Mouse (Mus musculus) adrenal gland, adult (tissue): Measurements from ENCODE around the gene Cckar.

Experiments
- DNase-seq, 2 experiments: peaks; one replicate each; pipeline ENCODE4 v3.0.0; 2022 to 2023; ENCODE audit warnings: low spot score in 1 of 2; ENCODE audit not compliant: inconsistent age in 2 of 2

The Cckar gene

GRCm38 (mm10) chr5:53707235-53708177 lies at the start of gene Cckar:
Cckar (minus strand) TSS chr5:53707705.
- DNase-seq: no peak

DNA sequence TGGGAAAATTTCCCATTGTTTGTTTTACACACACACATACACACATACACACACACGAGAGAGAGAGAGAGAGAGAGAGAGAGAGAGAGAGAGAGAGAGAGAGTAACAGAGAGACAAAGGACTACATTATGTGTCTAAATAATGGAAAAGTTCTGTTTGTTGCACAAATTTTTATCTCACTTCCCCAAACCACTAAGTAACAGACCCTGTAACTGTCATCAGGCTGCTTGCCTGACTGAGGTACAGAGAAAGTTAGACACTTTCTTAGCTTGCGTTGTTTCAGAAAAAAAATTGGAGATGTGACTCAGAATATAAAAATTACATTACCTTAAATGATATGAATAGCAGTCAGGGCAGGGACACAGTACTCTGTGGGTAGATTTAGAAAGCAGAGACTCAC lies 36.6 kb upstream of the Cckar start:
- no peak for DNase-seq

GRCm38 (mm10) chr5:53732933-53733332 lies 25.4 kb upstream of the Cckar start:
- no peak for DNase-seq

- DNase-seq: no peak
Measured at GRCm38 (mm10) chr5:53727606-53728005, 20.1 kb upstream of the Cckar start.

DNA sequence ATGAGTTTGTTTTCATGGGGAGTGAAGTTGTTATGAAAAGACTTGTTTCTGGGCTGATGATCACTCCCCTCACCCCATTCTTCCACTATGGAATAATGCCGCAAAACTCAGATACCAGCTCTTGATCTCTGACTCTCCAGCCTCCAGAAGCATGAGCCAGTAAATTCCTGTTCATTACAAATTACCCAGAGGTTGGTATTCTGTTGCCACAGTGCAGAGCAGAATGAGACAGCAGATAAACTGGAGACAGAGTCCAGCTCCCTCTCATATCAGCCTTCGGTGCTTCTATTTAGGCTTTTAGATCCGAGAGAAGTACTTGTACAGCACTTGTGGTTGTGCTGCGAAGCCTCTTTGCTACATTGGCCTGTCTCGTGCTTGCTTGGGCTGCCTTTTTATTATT lies 18.5 kb upstream of the Cckar start:
- no peak for DNase-seq

- DNase-seq: no peak
Measured at GRCm38 (mm10) chr5:53716462-53716861, 9.0 kb upstream of the Cckar start.

- DNase-seq: no peak
Measured at GRCm38 (mm10) chr5:53711277-53711676, 3.8 kb upstream of the Cckar start.

- no peak for DNase-seq
Measured at GRCm38 (mm10) chr5:53708191-53708590, 686 bp upstream of the Cckar start.

DNA sequence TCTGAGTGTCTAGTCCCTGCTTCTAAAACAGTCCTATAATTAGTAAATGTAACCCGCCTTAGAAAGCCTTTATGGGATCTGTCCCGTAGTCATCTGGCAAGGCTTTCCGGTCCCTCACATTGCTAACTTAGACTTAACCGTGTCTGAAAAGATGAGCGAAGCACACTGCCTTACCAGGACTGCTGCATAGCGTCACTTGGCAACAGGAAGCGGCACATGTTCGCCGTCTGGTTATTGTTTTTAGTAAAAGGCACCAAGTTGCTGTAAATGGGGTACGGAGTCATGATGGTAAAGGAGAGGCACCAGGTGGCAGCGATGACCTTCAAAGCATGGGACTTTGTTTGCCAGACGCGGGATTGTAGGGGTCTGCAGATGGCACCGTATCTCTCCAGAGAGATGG lies 4.8 kb downstream of the Cckar start:
- DNase-seq: no peak

- DNase-seq: no peak
Measured at GRCm38 (mm10) chr5:53697794-53698193, 9.7 kb downstream of the Cckar start.

GRCm38 (mm10) chr5:53696701-53697100 lies 10.8 kb downstream of the Cckar start:
- DNase-seq: no peak

DNA sequence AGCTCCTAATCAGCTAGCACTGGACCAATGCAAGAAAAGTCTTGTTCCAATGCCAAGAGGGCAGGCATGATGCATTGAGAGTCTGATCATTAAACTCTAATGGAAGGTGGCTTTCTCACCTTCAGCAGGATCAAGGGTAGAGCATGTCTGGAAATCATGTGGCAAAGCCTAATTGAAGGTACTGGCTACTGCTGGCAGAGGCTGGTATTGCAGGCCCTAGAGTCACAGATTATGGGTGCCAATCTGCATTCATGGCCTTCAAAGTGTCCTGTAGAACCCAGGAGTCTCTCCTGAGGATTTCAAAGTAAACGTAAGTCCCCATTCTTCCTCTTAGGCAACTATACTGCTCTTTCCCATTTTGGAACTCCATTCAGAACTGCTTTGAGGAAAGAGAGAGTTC lies 14.8 kb downstream of the Cckar start:
- no peak for DNase-seq

DNA sequence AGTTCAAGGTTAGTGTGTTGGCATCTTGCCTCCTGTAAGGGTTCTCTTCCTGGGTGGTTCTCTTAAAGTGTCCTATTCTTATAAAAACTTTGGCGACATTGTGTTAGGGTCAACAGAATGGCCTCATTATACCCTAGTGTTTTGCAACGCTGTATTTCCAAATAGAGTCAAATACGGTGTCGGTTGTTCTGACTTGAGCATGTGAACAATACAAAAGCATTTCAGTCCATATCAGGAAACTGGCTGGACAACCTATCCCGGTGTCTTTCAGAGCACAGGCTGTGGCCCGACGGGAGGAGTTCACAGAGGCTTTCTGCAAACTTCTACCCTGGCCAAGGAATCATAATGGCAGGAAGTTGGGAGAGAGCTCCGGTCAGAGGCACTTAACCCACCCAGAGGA lies 15.4 kb downstream of the Cckar start:
- DNase-seq: no peak

DNA sequence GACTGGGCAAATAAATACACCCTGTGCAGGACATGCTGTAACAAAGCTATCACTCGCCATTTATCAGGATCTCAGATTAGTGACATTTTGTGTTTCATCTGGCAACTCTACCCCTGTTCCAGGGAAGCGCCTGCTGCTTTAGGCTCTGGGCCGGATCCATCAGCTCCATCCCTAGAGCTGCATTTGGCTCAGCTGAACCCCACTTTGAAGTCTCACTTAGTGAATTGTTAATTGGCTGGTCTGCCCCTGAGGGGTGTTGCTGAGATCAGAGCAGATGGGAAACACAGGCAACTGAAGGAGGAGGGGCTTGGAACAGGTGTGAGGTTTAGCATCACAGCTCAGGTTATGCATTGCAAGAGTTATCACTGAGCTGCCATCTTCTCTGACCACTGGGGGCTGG lies 15.9 kb downstream of the Cckar start:
- no peak for DNase-seq

- no peak for DNase-seq
Measured at GRCm38 (mm10) chr5:53688326-53688725, 19.2 kb downstream of the Cckar start.

- DNase-seq: peak; percentile 20 to 71
Measured at GRCm38 (mm10) chr5:53686379-53686778, 21.1 kb downstream of the Cckar start.

GRCm38 (mm10) chr5:53685623-53686022 lies 21.9 kb downstream of the Cckar start:
- no peak for DNase-seq

GRCm38 (mm10) chr5:53684417-53684816 lies 23.1 kb downstream of the Cckar start:
- no peak for DNase-seq

- no peak for DNase-seq
Measured at GRCm38 (mm10) chr5:53683916-53684315, 23.6 kb downstream of the Cckar start.

- no peak for DNase-seq
Measured at GRCm38 (mm10) chr5:53679651-53680050, 27.9 kb downstream of the Cckar start.

- DNase-seq: no peak
Measured at GRCm38 (mm10) chr5:53678036-53678767, 29.3 kb downstream of the Cckar start.

- DNase-seq: no peak
Measured at GRCm38 (mm10) chr5:53676671-53677070, 30.8 kb downstream of the Cckar start.
